Mouse (Mus musculus) embryo, embryonic 9.5 days (tissue): ENCODE measurements at regions not wholly inside any gene's neighbourhood (a gene's known extent, or its start where the extent isn't known, plus 50 kb on each side); places are given as distances from the start of the nearest gene placed in this dataset.

Experiments used
- DNase-seq: peaks from one replicate; pipeline ENCODE4 v3.0.0-alpha.2; 2017; ENCODE audit errors: extremely low spot score

DNA sequence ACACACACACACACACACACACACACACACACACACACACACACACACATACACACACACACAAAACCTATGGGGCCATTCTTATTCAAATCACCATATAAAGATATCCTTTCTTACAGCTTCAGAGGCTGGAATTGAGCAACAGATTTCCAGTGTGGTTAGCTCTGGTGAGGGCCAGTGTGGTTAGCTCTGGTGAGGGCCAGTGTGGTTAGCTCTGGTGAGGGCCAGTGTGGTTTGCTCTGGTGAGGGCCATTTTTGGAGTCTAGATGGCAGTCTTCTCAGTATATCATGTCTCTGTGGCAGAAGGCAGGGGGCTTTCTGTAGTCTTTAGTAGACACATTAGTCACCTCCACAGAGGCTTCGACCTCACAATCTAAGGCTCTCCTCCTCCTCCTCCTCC is 191.5 kb upstream of the 9630041A04Rik start:
- no peak for DNase-seq

DNA sequence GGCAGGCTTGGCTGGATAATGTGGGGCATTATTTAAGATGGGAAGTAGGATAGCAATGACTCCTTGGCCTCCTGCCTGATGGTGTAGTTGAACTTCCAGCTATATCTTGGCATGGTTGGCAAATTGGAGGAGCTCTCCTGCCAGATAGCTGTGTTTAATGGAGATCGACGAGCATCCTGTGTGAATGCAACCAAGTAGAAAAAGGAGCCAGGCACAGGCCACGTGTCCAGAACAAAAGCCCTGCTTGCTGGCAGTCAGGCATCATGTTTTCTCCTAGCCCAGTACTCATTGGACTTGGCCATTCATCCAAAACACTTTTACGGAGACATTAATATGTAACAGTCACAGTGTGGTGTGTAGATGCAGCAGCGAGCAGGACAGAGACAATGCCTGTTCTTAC is 211.8 kb upstream of the 9630041A04Rik start:
- DNase-seq = no peak

DNA sequence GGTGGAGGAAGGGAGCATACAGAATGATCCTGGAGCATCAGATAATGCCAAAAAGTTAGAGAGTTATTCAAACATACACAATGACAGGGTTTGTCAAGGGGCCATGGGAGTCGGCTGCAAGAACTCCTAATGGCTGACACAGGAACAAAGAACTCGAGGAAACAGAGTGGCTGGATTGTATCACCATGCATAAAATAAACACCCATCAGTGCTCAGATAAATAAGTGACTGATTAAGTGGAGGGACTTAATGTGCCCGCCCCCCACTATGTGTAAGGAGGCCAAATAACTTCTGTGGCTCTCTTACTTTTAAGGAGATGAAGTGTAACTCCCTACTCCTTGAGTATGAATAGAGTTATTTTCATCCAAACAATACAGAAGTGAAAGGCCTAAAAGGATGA is 220.1 kb upstream of the 9630041A04Rik start:
- DNase-seq = no peak

DNA sequence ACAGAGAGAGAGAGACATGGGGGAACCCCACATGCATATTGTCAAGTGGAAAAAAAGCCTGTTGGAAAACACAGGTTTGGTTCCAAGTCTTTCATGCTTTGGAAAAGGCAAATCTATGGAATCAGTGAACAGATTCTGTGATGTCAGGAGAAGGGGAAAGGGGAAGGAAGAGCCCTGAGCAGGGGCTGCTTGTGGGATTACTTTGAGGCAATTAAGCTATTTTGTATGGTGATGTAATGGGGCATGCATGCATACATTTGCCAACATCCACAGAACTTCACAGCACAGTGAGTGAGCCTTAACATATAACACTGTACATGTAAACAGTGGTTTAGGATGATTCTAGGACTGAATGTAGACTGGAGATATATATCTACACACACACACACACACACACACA is 221.0 kb upstream of the 9630041A04Rik start:
- DNase-seq = no peak

DNA sequence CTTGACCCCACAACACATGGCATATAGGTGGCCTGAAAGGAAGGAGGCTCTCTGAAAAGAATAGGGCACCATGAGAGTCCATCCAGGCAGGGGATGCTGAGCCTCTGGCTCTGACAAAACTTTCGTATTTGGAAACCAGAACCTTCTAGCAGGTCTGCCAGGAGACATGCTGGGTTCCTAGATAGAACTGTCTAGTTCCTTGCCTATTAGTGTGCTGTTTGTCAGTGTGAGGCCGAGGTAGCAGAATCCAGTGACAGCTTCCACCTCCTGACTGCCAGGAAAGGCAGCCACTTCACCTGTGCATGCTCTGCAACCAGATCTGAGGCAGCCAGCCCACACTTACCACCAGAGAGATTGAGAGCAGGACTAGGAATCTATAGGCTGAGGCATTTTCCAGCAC is 245.4 kb upstream of the 9630041A04Rik start:
- DNase-seq = no peak

DNA sequence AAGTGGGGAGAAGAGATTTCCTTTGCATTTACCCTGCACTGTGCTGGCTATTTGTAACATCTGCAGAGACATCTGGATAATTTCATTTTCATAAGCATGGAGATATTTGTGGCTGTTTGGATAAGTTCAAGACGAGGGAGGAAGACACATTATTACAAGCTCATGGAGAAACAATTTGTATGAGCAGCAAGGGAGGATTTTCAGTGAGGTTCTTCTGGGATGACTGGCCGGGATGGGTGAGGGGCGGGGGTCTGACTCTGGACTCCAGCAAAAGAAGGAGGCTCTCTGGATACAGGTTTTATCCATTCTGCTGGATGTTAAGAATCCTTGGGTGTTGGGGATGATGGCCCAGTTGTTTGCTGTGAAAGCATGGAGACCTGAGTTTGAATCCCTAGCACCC is 246.5 kb upstream of the 9630041A04Rik start:
- no peak for DNase-seq

DNA sequence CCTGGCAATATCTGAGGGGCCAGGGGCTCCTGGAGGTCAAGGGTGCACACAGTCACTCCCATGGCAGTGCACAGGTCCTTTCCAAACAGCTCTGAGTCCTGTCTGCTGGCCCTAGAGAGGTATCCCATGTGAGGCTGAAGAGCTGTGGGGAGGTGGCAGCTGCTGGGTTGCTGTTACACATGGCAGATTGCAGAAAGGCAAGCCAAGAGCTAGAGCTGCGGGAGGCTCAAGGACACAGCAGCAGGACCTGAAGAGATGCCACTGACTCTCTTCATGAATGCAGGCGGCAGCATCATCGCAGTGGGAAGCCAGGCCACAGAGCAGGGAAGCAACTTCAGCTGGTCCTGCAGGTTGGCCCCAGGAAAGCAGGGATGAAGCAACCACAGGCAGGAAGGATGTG is 247.7 kb upstream of the 9630041A04Rik start:
- no peak for DNase-seq

DNA sequence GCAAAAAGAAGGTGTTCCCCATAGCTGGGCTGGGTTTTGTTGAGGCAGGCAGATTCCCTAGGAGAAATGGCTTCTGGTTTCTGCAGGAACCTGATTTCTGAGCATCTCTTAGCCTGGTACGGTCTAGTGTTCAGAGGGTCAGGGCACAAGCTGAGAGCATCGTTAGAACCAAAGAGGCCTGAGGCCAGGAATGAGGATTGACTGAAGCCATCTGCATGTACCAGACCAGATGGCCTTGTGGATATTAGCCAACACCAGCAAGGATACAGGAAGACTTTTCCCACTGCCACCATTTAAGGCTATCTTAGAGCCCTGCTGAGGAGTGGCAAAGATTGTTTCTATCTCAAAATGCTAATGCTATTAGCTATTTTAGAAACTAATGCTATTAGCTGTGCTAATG is 248.2 kb upstream of the 9630041A04Rik start:
- DNase-seq = no peak

DNA sequence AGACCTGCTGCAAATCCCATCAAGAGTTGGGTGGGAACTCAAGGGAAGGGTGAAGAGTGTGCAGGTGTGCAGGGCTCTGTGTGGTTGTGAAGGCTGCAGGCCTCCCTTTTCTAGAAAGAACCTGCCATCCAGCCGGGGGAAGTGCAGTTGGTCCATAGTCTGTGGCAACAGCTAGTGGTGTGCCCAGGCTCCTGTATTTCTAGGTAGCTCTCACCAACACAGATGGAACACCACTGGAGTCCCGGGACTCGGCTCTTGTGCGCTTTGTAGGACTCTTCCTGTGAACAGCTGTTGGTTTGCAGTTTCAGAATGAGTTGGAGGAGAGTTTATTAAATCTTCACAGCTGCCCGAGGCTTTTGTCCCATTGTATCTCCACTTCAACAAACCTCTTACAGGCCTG is 248.7 kb upstream of the 9630041A04Rik start:
- DNase-seq = no peak

DNA sequence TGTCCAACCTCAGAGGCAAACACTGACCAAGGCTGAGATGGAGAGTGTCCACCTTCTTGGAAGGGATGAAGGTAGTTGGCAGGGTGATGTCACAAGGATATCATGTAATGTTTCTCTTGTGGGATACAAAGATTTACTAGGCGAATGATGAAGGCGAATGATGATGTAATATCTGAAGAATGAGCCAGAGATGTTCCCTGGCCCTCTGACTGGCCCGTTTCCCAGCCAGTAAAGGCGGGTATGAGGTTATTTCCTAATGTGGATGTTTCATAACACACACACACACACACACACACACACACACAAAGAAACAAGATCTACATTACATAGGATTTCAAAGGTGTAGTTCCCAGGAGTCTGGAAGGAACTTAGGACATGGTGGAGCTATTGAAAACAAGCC is 249.1 kb upstream of the 9630041A04Rik start:
- no peak for DNase-seq

DNA sequence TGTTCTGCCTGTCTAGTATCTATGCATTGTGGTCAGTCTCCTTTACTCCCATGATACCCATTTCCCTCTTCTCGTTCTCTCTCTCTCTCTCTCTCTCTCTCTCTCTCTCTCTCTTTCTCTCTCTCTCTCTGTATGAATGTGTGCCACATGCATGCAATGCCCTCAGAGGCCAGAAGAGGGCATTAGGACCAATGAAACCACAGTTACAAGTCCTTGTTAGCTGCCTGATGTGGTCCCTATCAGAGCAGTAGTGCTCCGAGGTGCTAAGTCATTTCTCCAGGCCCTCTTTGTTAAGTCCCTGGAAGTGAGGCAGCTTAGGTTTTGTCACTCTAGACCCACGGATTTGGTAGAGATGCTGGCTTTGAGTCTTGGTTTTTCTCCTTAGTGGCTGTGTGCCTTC is 250.2 kb upstream of the 9630041A04Rik start:
- peak; percentile 46 for DNase-seq

DNA sequence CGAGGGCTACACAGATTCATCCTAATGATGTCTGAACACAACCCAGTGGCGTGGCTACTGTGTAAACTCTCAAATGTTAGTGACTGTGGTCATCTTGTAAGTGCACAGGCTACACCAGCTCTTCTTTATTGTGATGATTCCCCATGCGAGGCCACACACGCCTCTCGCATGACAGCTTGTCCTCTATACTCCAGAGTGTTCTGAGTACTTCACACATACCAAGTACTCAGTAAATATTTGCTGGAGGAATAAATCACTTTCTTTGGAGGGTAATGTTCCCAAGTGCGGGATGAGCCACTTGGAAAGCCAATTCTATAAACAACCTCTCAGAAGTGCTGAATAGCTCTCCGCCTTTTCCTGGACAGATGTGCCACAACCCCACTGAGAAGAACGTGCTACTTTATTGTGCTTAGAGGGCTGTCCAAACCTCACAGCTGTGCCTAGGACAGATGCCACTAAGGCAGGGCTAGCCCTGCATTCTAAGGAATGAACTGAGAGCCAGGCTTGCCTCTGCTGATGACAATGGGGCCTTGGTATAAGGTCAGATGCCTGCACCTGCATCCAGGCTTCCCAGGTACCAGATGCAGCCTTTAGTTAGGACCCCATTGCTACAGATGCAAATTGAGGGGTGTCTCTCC is 250.7 kb upstream of the 9630041A04Rik start:
- no peak for DNase-seq

DNA sequence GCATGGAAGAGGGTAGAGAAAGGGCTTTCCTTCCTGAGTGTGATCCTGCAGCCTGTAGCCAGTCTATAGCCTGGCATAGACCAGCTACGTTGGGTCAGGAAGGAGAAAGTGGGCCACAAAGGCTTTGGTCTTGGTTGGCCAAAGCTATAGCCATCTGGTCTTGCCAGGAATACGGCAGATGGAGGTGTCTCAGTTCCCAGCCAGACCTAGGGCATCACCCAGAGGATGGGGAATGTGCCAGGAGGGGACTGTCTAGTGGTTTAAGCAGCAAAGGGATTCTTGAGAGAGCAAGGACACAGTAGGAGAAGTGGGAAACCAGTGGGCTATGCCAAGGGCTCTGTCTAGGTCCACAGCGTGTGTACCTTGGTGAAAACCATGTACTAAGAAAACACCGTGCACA is 251.3 kb upstream of the 9630041A04Rik start:
- DNase-seq = no peak

DNA sequence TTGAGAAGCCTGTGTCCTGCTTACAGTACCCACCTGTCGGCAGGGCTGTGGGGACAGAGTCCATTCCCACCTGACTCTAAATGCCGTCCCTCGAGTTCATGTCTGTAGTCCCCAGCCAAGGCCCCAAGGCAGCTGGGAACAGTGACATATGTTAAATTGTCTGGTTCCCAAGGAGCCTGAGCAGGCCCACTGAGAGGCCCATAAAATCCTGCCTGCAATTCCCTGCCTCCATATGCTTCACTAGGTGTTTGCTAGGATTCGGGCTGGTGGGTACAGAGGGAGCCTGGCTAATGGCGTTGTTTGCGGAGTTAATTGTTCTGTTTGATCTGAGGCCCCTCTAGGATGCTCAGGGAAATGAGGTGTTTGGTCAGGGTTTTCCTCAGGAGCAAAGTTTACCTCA is 258.8 kb upstream of the 9630041A04Rik start:
- DNase-seq = peak; percentile 6

DNA sequence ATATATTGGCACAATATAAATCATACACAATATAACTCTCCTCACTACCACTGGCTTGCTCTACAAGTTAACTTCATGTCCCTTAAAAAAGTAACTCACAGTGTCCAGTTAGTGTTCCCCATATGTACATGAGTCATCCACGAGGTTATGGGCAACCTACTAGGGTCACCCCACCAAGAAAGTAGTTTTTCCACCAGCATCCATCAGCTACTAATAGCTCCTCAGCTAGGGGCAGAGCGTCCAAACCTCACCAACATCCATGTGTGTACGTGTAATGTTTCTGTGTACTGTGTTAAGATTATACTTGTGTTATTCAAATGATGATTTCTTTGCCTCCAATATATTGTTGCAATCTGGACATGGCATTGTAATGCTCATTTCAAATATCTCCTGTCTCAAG is 264.7 kb upstream of the 9630041A04Rik start:
- DNase-seq = no peak

DNA sequence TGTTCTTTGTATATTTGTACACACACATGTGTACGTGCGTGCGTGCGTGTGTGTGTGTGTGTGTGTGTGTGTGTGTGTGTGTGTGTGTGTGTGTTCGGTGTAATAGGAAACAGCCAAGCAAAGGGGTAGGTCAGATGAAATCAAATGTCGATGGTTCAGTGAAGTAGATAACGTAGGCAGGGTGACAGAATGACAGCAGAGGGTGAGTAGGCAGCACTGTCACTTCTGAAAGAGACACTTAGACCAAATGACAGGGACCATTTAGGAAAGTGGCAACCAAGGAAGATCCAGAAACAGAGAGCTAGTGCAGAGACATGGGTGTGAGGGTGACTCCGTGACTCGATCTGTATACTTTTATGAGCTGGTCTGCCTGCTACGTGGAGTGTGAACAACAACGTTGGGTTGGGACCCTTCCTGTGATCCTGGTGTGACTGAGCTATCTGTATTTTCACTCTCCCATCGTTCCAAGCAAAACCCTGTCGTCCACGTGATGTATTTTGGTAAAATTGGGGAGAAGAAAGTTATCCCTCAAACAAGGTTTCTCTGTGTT is 266.5 kb upstream of the 9630041A04Rik start:
- DNase-seq = no peak

DNA sequence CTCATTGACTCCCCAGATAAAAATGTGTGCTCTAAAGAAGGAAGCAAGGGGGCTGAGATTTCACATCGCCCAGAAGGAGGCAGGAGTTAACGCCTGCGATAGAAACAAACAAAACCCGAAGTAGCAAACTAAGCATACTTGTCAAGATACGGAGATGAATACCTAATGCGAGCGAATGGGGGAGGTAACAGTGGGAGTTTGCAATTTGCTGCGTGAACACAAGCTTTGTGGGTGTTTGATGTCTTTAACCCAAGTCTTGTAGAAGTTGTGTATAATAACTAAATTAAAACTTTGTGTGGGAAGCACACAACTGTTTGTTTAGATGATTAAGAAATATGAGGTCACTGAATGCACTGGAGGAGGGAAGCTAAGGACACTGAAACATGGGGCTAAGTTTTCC is 269.0 kb upstream of the 9630041A04Rik start:
- DNase-seq = no peak

DNA sequence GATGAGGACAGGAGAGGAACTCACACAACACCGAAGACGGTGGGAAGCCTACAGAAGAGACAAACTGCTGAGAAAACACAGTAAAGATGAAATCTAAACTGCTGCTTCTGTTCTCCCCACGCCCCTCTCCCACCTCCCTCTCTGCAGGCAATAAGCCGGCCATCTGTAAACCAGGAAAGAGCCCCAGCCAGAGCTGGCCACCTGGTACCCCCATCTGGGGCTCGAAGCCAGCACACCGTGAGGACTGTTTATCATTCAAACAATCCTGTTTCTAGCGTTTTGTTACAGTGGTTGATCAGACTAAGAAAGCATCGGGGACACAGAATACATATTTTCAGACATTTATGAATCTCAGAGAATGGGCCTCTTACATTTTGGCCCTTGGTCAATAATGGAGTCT is 270.0 kb upstream of the 9630041A04Rik start:
- no peak for DNase-seq

DNA sequence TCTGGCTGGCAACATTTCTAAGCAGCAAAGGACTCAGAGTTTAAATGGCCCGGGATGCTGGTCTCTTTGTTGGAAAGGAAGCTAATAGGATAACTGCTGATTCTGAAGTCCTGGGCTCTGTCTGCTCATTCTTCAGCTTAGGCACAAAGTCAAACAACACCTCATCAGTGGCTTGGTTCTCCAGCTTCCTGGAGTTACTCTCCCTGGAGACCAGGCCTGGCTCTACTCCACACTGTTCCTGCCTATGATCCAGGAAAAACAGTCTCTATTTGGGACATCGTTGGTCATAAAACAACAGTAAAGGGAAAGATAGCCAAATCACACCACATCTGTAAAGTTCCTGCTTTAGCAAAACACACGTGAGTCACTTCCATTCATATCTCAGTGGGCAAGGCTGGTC is 271.3 kb upstream of the 9630041A04Rik start:
- no peak for DNase-seq

DNA sequence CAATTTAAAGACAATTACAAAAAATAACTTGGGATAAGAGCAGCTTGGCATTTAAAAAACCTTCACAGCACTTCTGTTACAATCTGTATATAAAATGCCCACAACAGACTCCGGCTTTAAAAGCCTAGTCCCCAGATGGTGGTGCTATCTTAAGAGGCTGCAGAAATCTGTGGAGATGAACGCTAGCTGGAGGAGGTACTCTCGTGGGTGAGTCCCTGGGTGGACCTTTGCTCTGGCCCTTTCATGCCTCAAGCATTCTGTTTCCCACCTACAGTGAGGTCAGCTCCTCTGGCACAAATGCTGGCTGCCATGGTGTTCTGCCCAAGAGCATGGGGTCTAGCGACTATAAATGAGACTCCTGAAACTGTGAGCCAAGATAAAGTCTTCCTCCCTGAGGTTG is 280.6 kb upstream of the 9630041A04Rik start:
- DNase-seq = no peak

DNA sequence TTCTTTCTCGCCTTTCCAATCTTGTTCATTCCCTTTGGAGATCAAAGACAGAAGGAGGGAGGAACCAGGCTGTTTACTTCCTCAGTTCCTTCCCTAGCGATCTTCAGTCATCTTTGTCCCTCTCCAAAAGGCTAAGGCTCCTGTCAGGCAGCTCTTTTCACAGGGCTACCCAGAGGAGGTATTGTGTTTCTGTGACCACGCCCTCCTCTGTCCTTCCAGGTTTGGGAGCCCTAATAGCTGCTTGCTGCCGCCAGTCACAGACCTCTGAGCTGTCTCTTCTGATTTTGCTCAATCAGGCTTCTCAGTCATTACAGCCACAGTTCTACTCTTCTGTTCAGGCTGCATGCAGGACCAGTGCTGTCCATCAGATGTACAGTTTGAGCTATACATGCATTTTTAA is 290.9 kb upstream of the 9630041A04Rik start:
- peak; percentile 20 for DNase-seq

DNA sequence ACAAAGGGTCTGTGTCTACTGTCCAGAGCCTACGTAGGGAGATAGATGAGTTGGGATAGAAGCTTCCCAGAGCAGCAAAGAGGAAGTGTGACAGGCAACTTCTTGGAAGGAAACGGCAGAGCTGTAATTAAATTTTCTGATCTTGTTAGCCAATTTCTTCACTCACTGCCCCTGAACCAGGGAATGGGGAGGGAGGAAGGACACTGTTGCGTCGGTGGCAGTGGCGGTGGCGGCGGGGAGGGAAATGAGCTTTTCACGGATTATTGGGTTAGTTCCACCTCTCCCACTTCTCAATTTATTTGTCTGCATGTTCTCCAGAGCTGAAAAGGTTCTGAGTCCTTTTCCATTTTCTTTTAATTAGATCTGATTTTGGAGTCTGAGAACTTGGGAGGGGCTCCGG is 298.4 kb upstream of the 9630041A04Rik start:
- no peak for DNase-seq

DNA sequence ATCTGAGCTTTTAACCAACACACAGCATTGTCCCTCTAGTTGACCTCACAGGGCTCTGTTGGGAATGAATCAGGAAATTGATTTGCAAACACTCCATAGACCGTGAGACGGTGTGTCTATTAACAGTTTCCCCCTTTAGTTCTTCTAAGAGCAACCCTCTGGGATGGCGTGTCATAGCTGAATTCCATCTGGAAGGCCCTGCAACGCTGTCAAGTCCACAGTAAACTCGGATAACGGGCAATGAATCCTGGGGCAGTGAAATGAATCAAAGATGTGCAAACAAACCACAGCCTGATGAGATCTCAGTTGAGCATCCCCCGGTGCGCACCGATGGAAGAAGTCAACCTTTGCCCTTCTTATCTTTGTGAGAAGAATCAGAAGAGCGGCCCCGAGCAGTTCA is 302.3 kb upstream of the 9630041A04Rik start:
- no peak for DNase-seq

DNA sequence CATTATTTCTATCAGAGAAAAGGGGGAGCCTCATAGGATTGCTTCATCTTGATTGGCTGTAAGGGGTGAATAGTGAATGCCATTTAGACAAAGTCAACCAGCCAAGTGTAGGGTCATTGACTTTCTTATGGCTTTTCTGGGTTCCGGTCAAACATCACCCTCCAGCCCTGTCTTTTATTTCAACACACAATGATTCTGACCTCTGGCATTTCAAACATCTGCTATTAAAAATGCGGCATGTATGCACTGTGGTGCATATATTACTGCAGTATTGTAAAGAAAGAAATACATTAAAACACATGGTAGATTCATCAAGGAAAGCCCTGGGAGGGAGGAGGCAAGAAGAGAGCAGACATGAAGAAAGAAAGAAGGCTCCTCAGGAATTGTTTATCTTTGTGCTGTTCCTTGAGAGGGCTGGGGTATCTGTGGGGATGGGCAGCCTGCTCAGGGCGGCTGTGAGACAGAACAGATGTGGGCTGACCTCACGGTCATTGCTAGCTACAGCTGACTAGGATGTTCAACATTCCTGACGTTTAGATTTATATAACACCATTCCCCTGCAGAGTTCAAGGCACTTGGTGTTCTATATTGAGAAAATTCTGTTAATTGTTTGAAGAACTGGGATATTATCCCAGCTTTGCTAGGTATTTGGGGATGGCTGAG is 303.5 kb upstream of the Ppp2r3a start:
- DNase-seq = peak; percentile 29
